Mouse (Mus musculus) intestine, embryonic 14.5 days (tissue): ENCODE data around the gene Psd. TPM values are rescaled to one million over a fixed set of nuclear protein-coding genes. Genes with fewer than 3 reads are reported as not detected.
A peak's percentile ranks its signal among the peaks of the same experiment; 100 is the strongest.

ENCODE experiments used
- ATAC-seq: fragments of 200-750 bp; cut with Nextera tagmentation; replicated peaks from 2 replicates; pipeline ENCODE4 v1.8.0; 2017; ENCODE audit warnings: low read depth, moderate number of reproducible peaks, moderate TSS enrichment, moderate library complexity; ENCODE audit not compliant: low FRiP score, low TSS enrichment
- DNase-seq: peaks from one replicate; pipeline ENCODE4 v3.0.0-alpha.2; 2018; ENCODE audit warnings: low spot score
- H3K27ac ChIP-seq: fragments of 300-500 bp; sonication (generic); 2 replicates; pipeline ENCODE4 v1.5.1; 2014; ENCODE audit warnings: low read depth, mild to moderate bottlenecking, control low read depth
- H3K27me3 ChIP-seq: fragments of 300-500 bp; sonication (generic); replicated peaks from 2 replicates; pipeline ENCODE4 v1.6.1; 2014; ENCODE audit warnings: low read length, control low read depth; ENCODE audit not compliant: control insufficient read depth, insufficient read depth
- H3K36me3 ChIP-seq: fragments of 300-500 bp; sonication (generic); 2 replicates; pipeline ENCODE4 v1.6.1; 2014; ENCODE audit warnings: low read length, control low read depth; ENCODE audit not compliant: control insufficient read depth, insufficient read depth
- H3K4me1 ChIP-seq: fragments of 300-500 bp; sonication (generic); replicated peaks from 2 replicates; pipeline ENCODE4 v1.6.1; 2014; ENCODE audit warnings: low read length, control low read depth, mixed read lengths; ENCODE audit not compliant: control insufficient read depth, insufficient read depth
- H3K4me2 ChIP-seq: fragments of 300-500 bp; sonication (generic); 2 replicates; pipeline ENCODE4 v1.6.1; 2014; ENCODE audit warnings: low read length
- H3K4me3 ChIP-seq: fragments of 300-500 bp; sonication (generic); 2 replicates; pipeline ENCODE4 v1.5.1; 2014; ENCODE audit warnings: low read depth, low read length, control low read depth, mixed read lengths
- H3K9ac ChIP-seq: fragments of 300-500 bp; sonication (generic); 2 replicates; pipeline ENCODE4 v1.6.1; 2014; ENCODE audit warnings: mild to moderate bottlenecking, low read length
- H3K9me3 ChIP-seq: fragments of 300-500 bp; sonication (generic); 2 replicates; pipeline ENCODE4 v1.6.1; 2016; ENCODE audit warnings: low read length, control low read depth; ENCODE audit not compliant: control insufficient read depth
- WGBS: fragments of 180-500 bp; shearing (Covaris S2); extraction: QIAGEN DNeasy Blood & Tissue Kit; methylation state at CpG from one replicate; pipeline ENCODE4 v1.1.7; 2014; 5-methylcytosine and 5-hydroxymethylcytosine counted together
- polyA plus RNA-seq: library from polyadenylated mRNA; unstranded; fragments of >200 nt; fragmentation: Nextera tagmentation; extraction: Ambion mirVana; gene quantifications from 2 replicates; pipeline ENCODE4 v1.2.1, GENCODE M21; 2014

The Psd gene
- 36.4 and 43.9 TPM in 2 replicates for polyA plus RNA-seq

- ATAC-seq (no peak), DNase-seq (peak; percentile 81)
- Histone ChIP-seq H3K4me1 (peaks cover 24% of the 10 kb centered on the region), H3K9me3 (no peaks in the 10 kb centered on the region), H3K27me3 (peaks cover 37% of the 10 kb centered on the region), H3K27ac (peak within 1 kb of the TSS; percentile 82), H3K4me3 (peak within 1 kb of the TSS; percentile 72), H3K4me2 (peak within 1 kb of the TSS; percentile 96), H3K36me3 (peaks cover 15% of the 10 kb centered on the region), H3K9ac (peak within 1 kb of the TSS; percentile 48)
- under 1% methylated on average over 34 of the region's 35 CpGs for WGBS
These were observed at the start of gene Psd for GRCm38 (mm10) chr19:46326756-46327305. Psd (minus strand) TSS chr19:46327156.

- Histone ChIP-seq H3K36me3 (peaks cover 46% of the 10 kb centered on the region), H3K9ac (no peak overlapping the region), H3K27me3 (no peaks in the 10 kb centered on the region), H3K9me3 (no peaks in the 10 kb centered on the region), H3K27ac (no peak overlapping the region), H3K4me3 (no peak overlapping the region), H3K4me2 (no peak overlapping the region), H3K4me1 (no peaks in the 10 kb centered on the region)
- DNase-seq (no peak), ATAC-seq (no peak)
- WGBS, result 20% methylated on average over 4 of the region's 4 CpGs
These were observed 48.9 kb upstream of the Psd start for GRCm38 (mm10) chr19:46375891-46376290.

- Histone ChIP-seq H3K27me3 (no peaks in the 10 kb centered on the region), H3K9me3 (no peaks in the 10 kb centered on the region), H3K4me3 (no peak overlapping the region), H3K4me1 (no peaks in the 10 kb centered on the region), H3K9ac (no peak overlapping the region), H3K4me2 (no peak overlapping the region), H3K36me3 (peaks cover 42% of the 10 kb centered on the region), H3K27ac (no peak overlapping the region)
- 57% methylated on average over 5 of the region's 5 CpGs for WGBS
- DNase-seq, result no peak
- ATAC-seq, result no peak
These were observed 48.5 kb upstream of the Psd start for GRCm38 (mm10) chr19:46375489-46375888.

- no peaks in the 10 kb centered on the region for H3K4me1 ChIP-seq
- no peak for ATAC-seq
- DNase-seq, result no peak
- no peak overlapping the region for H3K4me3 ChIP-seq
- no peak overlapping the region for H3K27ac ChIP-seq
- H3K9me3 ChIP-seq, result no peaks in the 10 kb centered on the region
- no peak overlapping the region for H3K4me2 ChIP-seq
- no peaks in the 10 kb centered on the region for H3K27me3 ChIP-seq
- 56% methylated on average over 21 of the region's 21 CpGs for WGBS
- no peak overlapping the region for H3K9ac ChIP-seq
- peaks cover 33% of the 10 kb centered on the region for H3K36me3 ChIP-seq
These were observed 47.6 kb upstream of the Psd start for GRCm38 (mm10) chr19:46374477-46375088.

- DNase-seq (peak; percentile 66), ATAC-seq (no peak)
These were observed 42.2 kb upstream of the Psd start for GRCm38 (mm10) chr19:46369204-46369603.

GRCm38 (mm10) chr19:46367798-46368590 lies 41.0 kb upstream of the Psd start:
- WGBS, result 85% methylated on average over 23 of the region's 23 CpGs
- no peak overlapping the region for H3K27ac ChIP-seq
- H3K4me1 ChIP-seq, result no peaks in the 10 kb centered on the region
- ATAC-seq, result no peak
- no peak overlapping the region for H3K9ac ChIP-seq
- H3K4me3 ChIP-seq, result no peak overlapping the region
- no peaks in the 10 kb centered on the region for H3K36me3 ChIP-seq
- H3K27me3 ChIP-seq, result no peaks in the 10 kb centered on the region
- H3K4me2 ChIP-seq, result no peak overlapping the region
- no peak for DNase-seq
- no peaks in the 10 kb centered on the region for H3K9me3 ChIP-seq

More at GRCm38 (mm10) chr19:46369204-46369603, 42.2 kb upstream of the Psd start:
- whole genome bisulfite sequencing, result 24% methylated on average over 4 of the region's 4 CpGs
- H3K9me3 ChIP-seq, result no peaks in the 10 kb centered on the region
- no peaks in the 10 kb centered on the region for H3K4me1 ChIP-seq
- H3K27ac ChIP-seq, result no peak overlapping the region
- no peak overlapping the region for H3K9ac ChIP-seq
- H3K27me3 ChIP-seq, result no peaks in the 10 kb centered on the region
- H3K4me2 ChIP-seq, result no peak overlapping the region
- H3K36me3 ChIP-seq, result no peaks in the 10 kb centered on the region
- no peak overlapping the region for H3K4me3 ChIP-seq

- no peak for ATAC-seq
- Histone ChIP-seq H3K27me3 (peaks cover under 1% of the 10 kb centered on the region; the same call in 1 of the 2 replicates), H3K36me3 (no peaks in the 10 kb centered on the region), H3K4me3 (no peak overlapping the region), H3K9ac (no peak overlapping the region), H3K4me1 (no peaks in the 10 kb centered on the region), H3K9me3 (no peaks in the 10 kb centered on the region), H3K4me2 (no peak overlapping the region), H3K27ac (no peak overlapping the region)
- WGBS, result 81% methylated on average over 11 of the region's 11 CpGs
- no peak for DNase-seq
These were observed 36.5 kb upstream of the Psd start for GRCm38 (mm10) chr19:46363294-46364009.

GRCm38 (mm10) chr19:46362104-46362503 lies 35.1 kb upstream of the Psd start:
- H3K4me1 ChIP-seq, result 0 out of 2 replicates have a peak, but pooled peaks cover 4% of the 10 kb centered on the region
- H3K36me3 ChIP-seq, result no peaks in the 10 kb centered on the region
- H3K4me2 ChIP-seq, result no peak overlapping the region
- peaks cover 13% of the 10 kb centered on the region for H3K27me3 ChIP-seq
- no peak overlapping the region for H3K9ac ChIP-seq
- no peak for DNase-seq
- no peak overlapping the region for H3K27ac ChIP-seq
- no peak overlapping the region for H3K4me3 ChIP-seq
- WGBS, result 86% methylated on average over 8 of the region's 8 CpGs
- H3K9me3 ChIP-seq, result no peaks in the 10 kb centered on the region
- ATAC-seq, result no peak
